Mouse (Mus musculus): ENCODE data around the gene Olfr531. TPM values are rescaled to one million over a fixed set of nuclear protein-coding genes. Genes with fewer than 3 reads are reported as not detected.

The Olfr531 gene
- not detected in 2 replicates for polyA plus RNA-seq (2016; fragmentation: Nextera tagmentation; extraction: Ambion mirVana)

- Histone ChIP-seq H3K4me3 (no peak within 1 kb of the TSS), H3K4me2 (no peak within 1 kb of the TSS), H3K27me3 (replicated peaks) (no peaks in the 10 kb centered on the region), H3K4me1 (replicated peaks) (no peaks in the 10 kb centered on the region), H3K27ac (ENCODE audit: poor library complexity, severe bottlenecking) (no peak within 1 kb of the TSS), H3K9ac (no peak within 1 kb of the TSS), H3K9me3 (replicated peaks) (peaks cover 10% of the 10 kb centered on the region; the same call in 1 of the 2 replicates), H3K36me3 (no peaks in the 10 kb centered on the region)
- 71% methylated on average over 1 of the region's 1 CpGs for WGBS
- ATAC-seq (ENCODE audit: insufficient number of reproducible peaks, low FRiP score), result no peak
Measured at GRCm38 (mm10) chr7:140402818-140403217, at the start of gene Olfr531. Gene Olfr531 (minus strand): TSS chr7:140402918.

- Histone ChIP-seq H3K4me3 (no peak overlapping the region), H3K36me3 (no peaks in the 10 kb centered on the region), H3K9ac (no peak overlapping the region), H3K27me3 (replicated peaks) (no peaks in the 10 kb centered on the region), H3K4me1 (replicated peaks) (no peaks in the 10 kb centered on the region), H3K9me3 (replicated peaks) (peaks cover 3% of the 10 kb centered on the region; the same call in 1 of the 2 replicates), H3K27ac (ENCODE audit: poor library complexity, severe bottlenecking) (no peak overlapping the region), H3K4me2 (no peak overlapping the region)
- no peak for ATAC-seq (ENCODE audit: insufficient number of reproducible peaks, low FRiP score)
- WGBS, result 61% methylated on average over 1 of the region's 1 CpGs
Measured at GRCm38 (mm10) chr7:140443141-140443540, 40.4 kb upstream of the Olfr531 start.

GRCm38 (mm10) chr7:140421539-140421938, 18.8 kb upstream of the Olfr531 start, which contains the start of gene Olfr532:
Gene Olfr532 (minus strand): TSS chr7:140421639.
- ATAC-seq (ENCODE audit: insufficient number of reproducible peaks, low FRiP score), result no peak
- Histone ChIP-seq H3K9ac (no peak within 1 kb of the TSS), H3K4me1 (replicated peaks) (no peaks in the 10 kb centered on the region), H3K4me3 (no peak within 1 kb of the TSS), H3K27me3 (replicated peaks) (no peaks in the 10 kb centered on the region), H3K36me3 (no peaks in the 10 kb centered on the region), H3K4me2 (no peak within 1 kb of the TSS), H3K27ac (ENCODE audit: poor library complexity, severe bottlenecking) (no peak within 1 kb of the TSS), H3K9me3 (replicated peaks) (0 out of 2 replicates have a peak, but pooled peaks cover under 1% of the 10 kb centered on the region)
- WGBS, result 81% methylated on average over 1 of the region's 1 CpGs

- Histone ChIP-seq H3K4me2 (no peak overlapping the region), H3K4me3 (no peak overlapping the region), H3K9me3 (replicated peaks) (0 out of 2 replicates have a peak, but pooled peaks cover 3% of the 10 kb centered on the region), H3K27ac (ENCODE audit: poor library complexity, severe bottlenecking) (no peak overlapping the region), H3K4me1 (replicated peaks) (no peaks in the 10 kb centered on the region), H3K36me3 (no peaks in the 10 kb centered on the region), H3K27me3 (replicated peaks) (no peaks in the 10 kb centered on the region), H3K9ac (no peak overlapping the region)
- 88% methylated on average over 2 of the region's 2 CpGs for WGBS
- no peak for ATAC-seq (ENCODE audit: insufficient number of reproducible peaks, low FRiP score)
Measured at GRCm38 (mm10) chr7:140376911-140377310, 25.8 kb downstream of the Olfr531 start.

GRCm38 (mm10) chr7:140376231-140376630, 26.5 kb downstream of the Olfr531 start, which contains the start of gene Olfr530:
Gene Olfr530 (minus strand): TSS chr7:140376331.
- 30% methylated on average over 1 of the region's 1 CpGs for WGBS
- H3K4me2 ChIP-seq, result no peak within 1 kb of the TSS

GRCm38 (mm10) chr7:140374300-140374699, 28.4 kb downstream of the Olfr531 start:
- H3K36me3 ChIP-seq, result no peaks in the 10 kb centered on the region
- no peak for ATAC-seq (ENCODE audit: insufficient number of reproducible peaks, low FRiP score)
- H3K9ac ChIP-seq, result no peak overlapping the region
- no peaks in the 10 kb centered on the region for H3K27me3 ChIP-seq (replicated peaks)
- 62% methylated on average over 4 of the region's 4 CpGs for WGBS
- H3K4me3 ChIP-seq, result no peak overlapping the region
- no peaks in the 10 kb centered on the region for H3K4me1 ChIP-seq (replicated peaks)
- H3K27ac ChIP-seq (ENCODE audit: poor library complexity, severe bottlenecking), result no peak overlapping the region
- no peak overlapping the region for H3K4me2 ChIP-seq
- H3K9me3 ChIP-seq (replicated peaks), result 0 out of 2 replicates have a peak, but pooled peaks cover 3% of the 10 kb centered on the region

More at GRCm38 (mm10) chr7:140376231-140376630, 26.5 kb downstream of the Olfr531 start, which contains the start of gene Olfr530:
- Histone ChIP-seq H3K27ac (ENCODE audit: poor library complexity, severe bottlenecking) (no peak within 1 kb of the TSS), H3K9ac (no peak within 1 kb of the TSS), H3K27me3 (replicated peaks) (no peaks in the 10 kb centered on the region), H3K4me1 (replicated peaks) (no peaks in the 10 kb centered on the region), H3K9me3 (replicated peaks) (0 out of 2 replicates have a peak, but pooled peaks cover 3% of the 10 kb centered on the region), H3K36me3 (no peaks in the 10 kb centered on the region), H3K4me3 (no peak within 1 kb of the TSS)
- no peak for ATAC-seq (ENCODE audit: insufficient number of reproducible peaks, low FRiP score)

- Histone ChIP-seq H3K27ac (ENCODE audit: poor library complexity, severe bottlenecking) (no peak within 1 kb of the TSS), H3K36me3 (no peaks in the 10 kb centered on the region), H3K4me3 (no peak within 1 kb of the TSS), H3K9ac (no peak within 1 kb of the TSS), H3K9me3 (replicated peaks) (peaks cover 5% of the 10 kb centered on the region), H3K4me1 (replicated peaks) (no peaks in the 10 kb centered on the region), H3K27me3 (replicated peaks) (no peaks in the 10 kb centered on the region), H3K4me2 (no peak within 1 kb of the TSS)
- 58% methylated on average over 3 of the region's 3 CpGs for WGBS
- ATAC-seq (ENCODE audit: insufficient number of reproducible peaks, low FRiP score), result no peak
Measured at GRCm38 (mm10) chr7:140361571-140361970, 41.1 kb downstream of the Olfr531 start, which contains the start of gene Olfr60. Gene Olfr60 (minus strand): TSS chr7:140361671.

Other genes with a start within 250 kb of the Olfr531 start
- 0.08 TPM in 1 of 2 replicates, not detected in the other for gene Sprn, start 248.0 kb downstream of the Olfr531 start, polyA plus RNA-seq (2016; fragmentation: Nextera tagmentation; extraction: Ambion mirVana)
- not detected in 2 replicates for gene Olfr522, start 238.2 kb downstream of the Olfr531 start, polyA plus RNA-seq (2016; fragmentation: Nextera tagmentation; extraction: Ambion mirVana)
- not detected in 2 replicates for gene Olfr523, start 229.7 kb downstream of the Olfr531 start, polyA plus RNA-seq (2016; fragmentation: Nextera tagmentation; extraction: Ambion mirVana)
- not detected in 2 replicates for gene Olfr524, start 197.0 kb downstream of the Olfr531 start, polyA plus RNA-seq (2016; fragmentation: Nextera tagmentation; extraction: Ambion mirVana)
- gene Cd163l1, start 184.7 kb downstream of the Olfr531 start, polyA plus RNA-seq (2016; fragmentation: Nextera tagmentation; extraction: Ambion mirVana), result not detected in 2 replicates
- not detected in 2 replicates for gene 5830411N06Rik, start 155.6 kb downstream of the Olfr531 start, polyA plus RNA-seq (2016; fragmentation: Nextera tagmentation; extraction: Ambion mirVana)
- not detected in 2 replicates for gene Olfr525, start 82.1 kb downstream of the Olfr531 start, polyA plus RNA-seq (2016; fragmentation: Nextera tagmentation; extraction: Ambion mirVana)
- gene Olfr527, start 68.9 kb downstream of the Olfr531 start, polyA plus RNA-seq (2016; fragmentation: Nextera tagmentation; extraction: Ambion mirVana), result not detected in 2 replicates
- not detected in 2 replicates for gene Olfr60, start 41.2 kb downstream of the Olfr531 start, polyA plus RNA-seq (2016; fragmentation: Nextera tagmentation; extraction: Ambion mirVana)
- gene Olfr530, start 26.6 kb downstream of the Olfr531 start, polyA plus RNA-seq (2016; fragmentation: Nextera tagmentation; extraction: Ambion mirVana), result not detected in 2 replicates
- not detected in 2 replicates for gene Olfr532, start 18.7 kb upstream of the Olfr531 start, polyA plus RNA-seq (2016; fragmentation: Nextera tagmentation; extraction: Ambion mirVana)
- gene Olfr533, start 60.5 kb upstream of the Olfr531 start, polyA plus RNA-seq (2016; fragmentation: Nextera tagmentation; extraction: Ambion mirVana), result not detected in 2 replicates
- not detected in 2 replicates for gene Olfr535, start 81.3 kb upstream of the Olfr531 start, polyA plus RNA-seq (2016; fragmentation: Nextera tagmentation; extraction: Ambion mirVana)
- gene Olfr536, start 104.5 kb upstream of the Olfr531 start, polyA plus RNA-seq (2016; fragmentation: Nextera tagmentation; extraction: Ambion mirVana), result not detected in 2 replicates
- gene Olfr538, start 165.0 kb upstream of the Olfr531 start, polyA plus RNA-seq (2016; fragmentation: Nextera tagmentation; extraction: Ambion mirVana), result not detected in 2 replicates
- 0.03 TPM in 1 of 2 replicates, not detected in the other for gene Olfr46, start 198.4 kb upstream of the Olfr531 start, polyA plus RNA-seq (2016; fragmentation: Nextera tagmentation; extraction: Ambion mirVana)
- not detected in 2 replicates for gene Olfr61, start 226.1 kb upstream of the Olfr531 start, polyA plus RNA-seq (2016; fragmentation: Nextera tagmentation; extraction: Ambion mirVana)
- not detected in 2 replicates for gene Olfr53, start 243.5 kb upstream of the Olfr531 start, polyA plus RNA-seq (2016; fragmentation: Nextera tagmentation; extraction: Ambion mirVana)

Data from heart, embryonic 12.5 days (tissue).